Mouse (Mus musculus) C2C12 (cell line): ENCODE data around the gene Schip1. TPM values are rescaled to one million over a fixed set of nuclear protein-coding genes. Genes with fewer than 3 reads are reported as not detected.

ENCODE experiments used
- H3K27me3 ChIP-seq: one replicate; pipeline ENCODE4 v1.6.1; 2011; ENCODE audit not compliant: control insufficient read depth, insufficient read depth, insufficient read length
- H3K36me3 ChIP-seq: one replicate; pipeline ENCODE4 v1.6.1; 2011; ENCODE audit not compliant: control insufficient read depth, insufficient read depth
- H3K4me3 ChIP-seq: one replicate; pipeline ENCODE4 v1.5.1; 2011; ENCODE audit warnings: mild to moderate bottlenecking, control low read depth; ENCODE audit not compliant: poor library complexity, insufficient read depth, severe bottlenecking
- H3K79me2 ChIP-seq: one replicate; pipeline ENCODE4 v1.6.1; 2011; ENCODE audit not compliant: control insufficient read depth, insufficient read depth
- H3K79me3 ChIP-seq: one replicate; pipeline ENCODE4 v1.6.1; 2011; ENCODE audit warnings: low read depth, control low read depth
- H3ac ChIP-seq: one replicate; pipeline ENCODE3; 2011; ENCODE audit warnings: low read depth; ENCODE audit not compliant: control insufficient read depth, insufficient read length
- CEBPB ChIP-seq: IDR thresholded peaks from one replicate; pipeline ENCODE4 v1.6.1; 2011; ENCODE audit warnings: low read depth, mild to moderate bottlenecking, control low read depth, moderate library complexity
- CTCF ChIP-seq: IDR thresholded peaks from one replicate; pipeline ENCODE4 v1.5.1; 2011; ENCODE audit not compliant: control insufficient read depth, insufficient read depth, insufficient read length
- FOSL1 ChIP-seq: IDR thresholded peaks from one replicate; pipeline ENCODE4 v1.8.0; 2011; ENCODE audit warnings: mild to moderate bottlenecking, low read length; ENCODE audit not compliant: poor library complexity, insufficient read depth, severe bottlenecking
- MAX ChIP-seq: IDR thresholded peaks from one replicate; pipeline ENCODE4 v1.6.1; 2011; ENCODE audit warnings: mild to moderate bottlenecking, control low read depth
- MYOD1 ChIP-seq: IDR thresholded peaks from one replicate; pipeline ENCODE4 v1.6.1; 2011; ENCODE audit warnings: low read depth; ENCODE audit not compliant: control insufficient read depth, insufficient read length
- MYOG ChIP-seq: IDR thresholded peaks from one replicate; pipeline ENCODE4 v1.6.1; 2011; ENCODE audit not compliant: control insufficient read depth, insufficient read length; ENCODE audit errors: extremely low read depth
- USF1 ChIP-seq: IDR thresholded peaks from one replicate; pipeline ENCODE4 v1.6.1; 2011; ENCODE audit warnings: low read depth, mild to moderate bottlenecking, control low read depth, moderate library complexity
- polyA plus RNA-seq: library from polyadenylated mRNA; unstranded; fragments of >200 nt; fragmentation: generic; extraction: Trizol; gene quantifications from one replicate; pipeline ENCODE4 v1.2.1, GENCODE M21; 2012; ENCODE audit warnings: missing spikeins

Gene Schip1
- polyA plus RNA-seq, 1 experiment: 28.6 TPM

DNA sequence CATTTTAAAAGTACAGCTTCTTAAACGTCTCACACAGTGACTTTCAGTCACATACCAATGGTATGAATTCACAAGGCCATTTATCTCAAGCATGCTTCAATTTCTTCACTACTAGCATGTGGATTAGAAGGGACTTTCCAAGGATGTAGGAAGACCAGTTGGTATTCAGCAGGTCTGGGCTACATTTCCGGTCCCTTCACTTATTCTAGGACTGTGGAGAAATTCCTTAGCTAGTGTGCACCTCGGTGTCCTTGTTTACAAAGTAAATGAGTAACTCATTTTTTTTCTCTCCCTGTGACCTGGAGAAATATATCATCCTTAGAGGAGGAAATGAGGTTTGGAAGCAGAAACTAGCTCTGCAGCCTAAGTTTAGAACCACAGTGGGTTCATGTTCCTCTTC lies 405.5 kb downstream of the Schip1 start:
- Histone ChIP-seq H3ac (no peak overlapping the region), H3K4me3 (no peak overlapping the region)
- no peak for TF ChIP-seq FOSL1
- TF ChIP-seq USF1: no peak
- TF ChIP-seq CEBPB: no peak
- no peak for TF ChIP-seq MAX
- TF ChIP-seq MYOD1: no peak
- TF ChIP-seq MYOG: no peak
- no peak for TF ChIP-seq CTCF

DNA sequence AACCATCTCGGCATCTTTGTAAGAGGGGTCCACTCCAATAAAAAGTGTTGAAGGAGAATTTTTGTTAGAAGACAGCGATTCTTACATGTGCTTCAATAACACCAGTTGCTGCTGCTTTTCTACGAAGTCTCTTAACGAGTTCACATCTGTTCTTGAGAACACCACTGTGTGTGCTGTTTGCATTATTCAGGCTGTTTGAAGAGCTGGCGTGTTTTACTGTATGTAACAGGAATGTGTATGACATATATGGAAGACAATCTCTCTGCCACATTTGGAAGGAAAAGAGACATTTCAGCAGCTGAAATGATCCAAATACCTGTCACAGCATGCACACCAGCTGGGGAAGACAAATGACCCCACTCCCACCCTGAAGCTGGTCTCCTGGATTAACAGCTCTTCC lies 406.0 kb downstream of the Schip1 start:
- Histone ChIP-seq H3K79me2 (no peaks in the 10 kb centered on the region), H3ac (no peak overlapping the region), H3K27me3 (no peaks in the 10 kb centered on the region), H3K79me3 (no peaks in the 10 kb centered on the region), H3K4me3 (no peak overlapping the region), H3K36me3 (no peaks in the 10 kb centered on the region)
- TF ChIP-seq MAX (no peak), FOSL1 (no peak), MYOD1 (no peak), MYOG (no peak), CEBPB (no peak), CTCF (no peak), USF1 (no peak)

More for the DNA sequence above, 405.5 kb downstream of the Schip1 start:
- Histone ChIP-seq H3K36me3 (no peaks in the 10 kb centered on the region), H3K79me3 (no peaks in the 10 kb centered on the region), H3K27me3 (no peaks in the 10 kb centered on the region), H3K79me2 (no peaks in the 10 kb centered on the region)

DNA sequence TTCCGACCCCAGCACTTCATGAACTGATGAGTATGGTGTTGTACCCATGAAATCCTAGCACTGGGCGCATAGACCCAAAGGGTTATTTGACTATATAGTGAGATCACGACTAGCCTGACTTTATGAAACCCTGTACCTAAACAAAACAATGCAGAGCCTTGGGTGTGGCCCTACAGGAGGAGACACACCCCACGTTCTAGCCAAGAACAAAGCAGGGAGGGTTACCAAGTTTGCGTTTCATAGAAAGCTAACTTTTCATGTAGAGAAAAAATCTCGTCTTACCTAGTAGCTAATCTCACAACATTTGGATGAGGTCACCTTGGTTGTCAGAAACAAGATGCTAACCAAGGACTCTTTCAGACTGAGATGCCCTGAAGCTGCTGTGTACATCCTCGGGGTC lies 411.7 kb downstream of the Schip1 start:
- no peak overlapping the region for H3ac ChIP-seq
- H3K79me2 ChIP-seq: no peaks in the 10 kb centered on the region
- no peak overlapping the region for H3K4me3 ChIP-seq
- no peaks in the 10 kb centered on the region for H3K79me3 ChIP-seq
- TF ChIP-seq FOSL1 (no peak), CTCF (no peak), MYOG (no peak), MYOD1 (no peak), MAX (no peak), CEBPB (no peak), USF1 (no peak)
- no peaks in the 10 kb centered on the region for H3K36me3 ChIP-seq
- no peaks in the 10 kb centered on the region for H3K27me3 ChIP-seq

DNA sequence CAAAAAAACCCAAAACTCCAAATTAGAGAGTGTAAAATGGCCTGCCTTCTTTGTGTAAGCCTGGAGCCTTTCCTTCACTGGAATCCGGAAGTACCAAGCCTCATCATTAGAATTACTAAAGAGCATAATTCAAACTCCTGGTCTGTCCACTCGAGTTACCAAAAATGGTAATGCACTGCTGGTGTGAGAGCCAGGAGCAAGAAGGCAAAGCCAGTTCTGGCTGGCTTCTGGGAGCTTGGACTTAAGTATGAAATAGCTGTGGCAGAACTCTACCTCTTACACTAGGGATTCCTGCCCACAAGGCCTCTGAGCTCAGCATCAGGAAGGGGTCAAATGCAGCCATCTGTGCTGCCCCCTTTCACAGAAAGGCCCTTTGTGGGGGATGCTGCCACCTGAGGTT lies 412.9 kb downstream of the Schip1 start:
- no peak for TF ChIP-seq FOSL1
- no peak for TF ChIP-seq MAX
- no peak for TF ChIP-seq CTCF
- no peak for TF ChIP-seq MYOD1
- no peak for TF ChIP-seq USF1
- no peaks in the 10 kb centered on the region for H3K79me2 ChIP-seq

DNA sequence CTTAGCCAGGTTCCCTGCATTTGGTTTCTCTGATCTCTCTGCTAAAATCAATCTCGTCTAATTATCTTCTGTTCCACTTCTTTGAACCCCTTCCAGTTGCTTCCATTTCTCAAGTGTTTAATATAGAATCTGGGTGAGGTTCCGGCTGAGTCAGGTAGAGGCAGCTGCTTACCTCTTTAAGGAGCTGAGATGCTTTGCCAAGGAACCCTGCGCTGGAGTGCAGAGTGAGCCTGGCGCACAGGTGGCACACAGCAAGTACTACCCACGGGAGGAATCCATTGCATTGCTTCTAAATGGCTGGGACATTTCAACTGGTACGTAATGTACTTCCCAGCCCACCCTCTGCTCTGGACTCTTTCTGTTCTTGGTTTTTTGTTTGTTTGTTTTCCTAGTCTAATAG lies 414.7 kb downstream of the Schip1 start:
- no peaks in the 10 kb centered on the region for H3K27me3 ChIP-seq
- H3K36me3 ChIP-seq: no peaks in the 10 kb centered on the region
- no peaks in the 10 kb centered on the region for H3K79me3 ChIP-seq
- no peaks in the 10 kb centered on the region for H3K79me2 ChIP-seq
- TF ChIP-seq MAX: no peak
- no peak for TF ChIP-seq CEBPB
- TF ChIP-seq MYOD1: no peak
- TF ChIP-seq CTCF: no peak
- no peak for TF ChIP-seq MYOG
- TF ChIP-seq FOSL1: no peak
- TF ChIP-seq USF1: no peak
- no peak overlapping the region for H3K4me3 ChIP-seq
- no peak overlapping the region for H3ac ChIP-seq

More for the DNA sequence above, 412.9 kb downstream of the Schip1 start:
- H3K4me3 ChIP-seq: no peak overlapping the region
- no peak overlapping the region for H3ac ChIP-seq
- H3K79me3 ChIP-seq: no peaks in the 10 kb centered on the region
- H3K36me3 ChIP-seq: no peaks in the 10 kb centered on the region
- H3K27me3 ChIP-seq: no peaks in the 10 kb centered on the region

DNA sequence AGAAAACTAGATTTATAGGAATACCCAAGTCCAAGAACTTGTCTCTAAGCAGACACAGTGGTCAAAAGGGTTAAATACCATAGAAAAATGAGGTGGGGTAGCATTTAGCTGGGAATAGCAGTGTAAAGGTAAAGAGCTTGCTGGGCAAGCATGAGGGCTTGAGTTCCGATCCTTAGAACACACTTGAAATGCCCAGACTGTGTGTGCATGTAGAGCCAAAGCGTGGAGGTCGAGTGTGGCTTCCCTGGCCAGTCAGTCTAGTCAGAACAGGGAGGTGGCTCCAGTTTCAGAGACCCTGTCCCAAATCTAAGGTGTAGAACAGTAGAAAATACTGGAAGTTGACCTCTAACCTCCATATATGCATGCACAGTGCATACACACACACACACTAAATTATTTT lies 418.9 kb downstream of the Schip1 start:
- H3K36me3 ChIP-seq: no peaks in the 10 kb centered on the region
- H3K27me3 ChIP-seq: no peaks in the 10 kb centered on the region
- no peak overlapping the region for H3K4me3 ChIP-seq
- no peaks in the 10 kb centered on the region for H3K79me3 ChIP-seq
- TF ChIP-seq FOSL1 (no peak), MAX (no peak), CTCF (no peak), CEBPB (no peak), MYOG (no peak), MYOD1 (no peak), USF1 (no peak)
- no peaks in the 10 kb centered on the region for H3K79me2 ChIP-seq
- H3ac ChIP-seq: no peak overlapping the region
